18 mouse cellular contexts compared by ENCODE assay signal in genomic region chr10:36567258-36567657, GRCm38 (mm10).
A peak's percentile ranks its signal among the peaks of the same experiment; 100 is the strongest.
DNase-seq lines count a peak whose midpoint lies in the region; ATAC-seq lines count a peak whose summit lies in the region.
"Had no signal": no experiment of that assay in that cellular context is flagged by ENCODE, and none has a peak within 500 bp of the region (broad histone marks: within the 10 kb centered on the region; RNA-seq: fewer than 3 reads in every experiment).

No protein-coding gene starts in this region.

- no peak overlapping the region for H3K27ac ChIP-seq in forebrain, embryonic 13.5 days
- H3K27ac ChIP-seq in forebrain, embryonic 11.5 days (ENCODE audit: low read depth, low read length): no peak overlapping the region
- H3K27ac ChIP-seq in embryonic facial prominence, embryonic 14.5 days (replicated peaks; ENCODE audit: low read depth, low read length): no peak overlapping the region
- no peak overlapping the region for H3K27ac ChIP-seq in hindbrain, embryonic 16.5 days (ENCODE audit: low read depth, low read length)
- H3K27ac ChIP-seq in neural tube, embryonic 14.5 days (ENCODE audit: low read depth, low read length): no peak overlapping the region
- H3K27ac ChIP-seq in heart, embryonic 10.5 days: no peak overlapping the region
- H3K27ac ChIP-seq: heart, embryonic 13.5 days; left cerebral cortex, adult 2 months; limb, embryonic 12.5 days; liver, embryonic 14.5 days had no signal

- H3K9ac ChIP-seq in forebrain, embryonic 13.5 days: no peak overlapping the region
- H3K9ac ChIP-seq in forebrain, embryonic 11.5 days (ENCODE audit: low read length): no peak overlapping the region
- no peak overlapping the region for H3K9ac ChIP-seq in embryonic facial prominence, embryonic 14.5 days (ENCODE audit: low read depth, low read length)
- no peak overlapping the region for H3K9ac ChIP-seq in hindbrain, embryonic 16.5 days (ENCODE audit: low read depth, low read length)
- no peak overlapping the region for H3K9ac ChIP-seq in neural tube, embryonic 14.5 days (replicated peaks; ENCODE audit: low read depth, low read length)
- H3K9ac ChIP-seq: heart, embryonic 13.5 days; limb, embryonic 12.5 days; liver, embryonic 14.5 days had no signal

- H3K4me1 ChIP-seq in forebrain, embryonic 13.5 days: peaks cover 7% of the 10 kb centered on the region; the same call in 1 of the 2 replicates
- no peaks in the 10 kb centered on the region for H3K4me1 ChIP-seq in forebrain, embryonic 11.5 days (replicated peaks; ENCODE audit: control insufficient read depth, insufficient read depth, low read length)
- no peaks in the 10 kb centered on the region for H3K4me1 ChIP-seq in embryonic facial prominence, embryonic 14.5 days (ENCODE audit: control insufficient read depth, insufficient read depth, low read length)
- peaks cover 3% of the 10 kb centered on the region; the same call in 1 of the 2 replicates for H3K4me1 ChIP-seq in hindbrain, embryonic 16.5 days (ENCODE audit: control insufficient read depth, insufficient read depth, low read depth, low read length)
- H3K4me1 ChIP-seq in neural tube, embryonic 14.5 days (ENCODE audit: control insufficient read depth, insufficient read depth, low read length): peaks cover 3% of the 10 kb centered on the region; the same call in 1 of the 2 replicates
- H3K4me1 ChIP-seq in heart, embryonic 10.5 days: no peaks in the 10 kb centered on the region

- DNase-seq in forebrain, embryonic 11.5 days (ENCODE audit: low spot score): no peak
- peak; percentile 25 for DNase-seq in embryonic facial prominence, embryonic 14.5 days (ENCODE audit: low spot score)
- no peak for DNase-seq in heart, embryonic 10.5 days (ENCODE audit: low spot score)
- DNase-seq in natural killer cell, adult 2 months (ENCODE audit: low spot score in 2 of 2): no peak
- no peak for DNase-seq in adrenal gland, adult 18-20 months (ENCODE audit: low spot score in 2 of 2)
- DNase-seq: cerebellum, adult 11-12 months; gastrocnemius, postnatal 36 days; heart, postnatal 4 days; kidney, adult 9 months; lung, postnatal 10 days; right cerebral cortex, postnatal 14 days had no signal

- H3K4me2 ChIP-seq in forebrain, embryonic 13.5 days: no peak overlapping the region
- H3K4me2 ChIP-seq in forebrain, embryonic 11.5 days (ENCODE audit: low read depth, low read length, severe bottlenecking): no peak overlapping the region
- H3K4me2 ChIP-seq in embryonic facial prominence, embryonic 14.5 days (ENCODE audit: low read depth, low read length): no peak overlapping the region
- H3K4me2 ChIP-seq in hindbrain, embryonic 16.5 days (ENCODE audit: low read length): no peak overlapping the region
- H3K4me2 ChIP-seq in neural tube, embryonic 14.5 days (ENCODE audit: low read depth, low read length): no peak overlapping the region
- H3K4me2 ChIP-seq: heart, embryonic 13.5 days; limb, embryonic 12.5 days had no signal

- ATAC-seq in forebrain, embryonic 13.5 days: peak; percentile 88
- no peak for ATAC-seq in forebrain, embryonic 11.5 days (replicated peaks; ENCODE audit: low FRiP score)
- no peak for ATAC-seq in embryonic facial prominence, embryonic 14.5 days (ENCODE audit: low read depth)
- peak; percentile 56; the same call in 1 of the 2 replicates for ATAC-seq in hindbrain, embryonic 16.5 days
- ATAC-seq in neural tube, embryonic 14.5 days (ENCODE audit: low read depth): peak; percentile 38; the same call in 1 of the 2 replicates

- H3K9me3 ChIP-seq in forebrain, embryonic 13.5 days (replicated peaks): no peaks in the 10 kb centered on the region
- no peaks in the 10 kb centered on the region for H3K9me3 ChIP-seq in forebrain, embryonic 11.5 days (ENCODE audit: control insufficient read depth, low read length)
- H3K9me3 ChIP-seq in embryonic facial prominence, embryonic 14.5 days (ENCODE audit: control insufficient read depth, low read length): no peaks in the 10 kb centered on the region
- no peaks in the 10 kb centered on the region for H3K9me3 ChIP-seq in hindbrain, embryonic 16.5 days (ENCODE audit: control insufficient read depth, low read length)
- no peaks in the 10 kb centered on the region for H3K9me3 ChIP-seq in neural tube, embryonic 14.5 days (ENCODE audit: control insufficient read depth, low read length)
- H3K9me3 ChIP-seq in heart, embryonic 10.5 days: no peaks in the 10 kb centered on the region
- H3K9me3 ChIP-seq: heart, embryonic 13.5 days; limb, embryonic 12.5 days had no signal

- no peak overlapping the region for H3K4me3 ChIP-seq in forebrain, embryonic 13.5 days
- H3K4me3 ChIP-seq in forebrain, embryonic 11.5 days (ENCODE audit: low read depth, low read length): no peak overlapping the region
- no peak overlapping the region for H3K4me3 ChIP-seq in embryonic facial prominence, embryonic 14.5 days (ENCODE audit: low read depth, low read length)
- H3K4me3 ChIP-seq in hindbrain, embryonic 16.5 days (ENCODE audit: low read length): no peak overlapping the region
- no peak overlapping the region for H3K4me3 ChIP-seq in neural tube, embryonic 14.5 days (ENCODE audit: low read depth, low read length)
- no peak overlapping the region for H3K4me3 ChIP-seq in heart, embryonic 10.5 days
- H3K4me3 ChIP-seq: heart, embryonic 13.5 days; left cerebral cortex, adult 2 months; limb, embryonic 12.5 days had no signal

- H3K27me3 ChIP-seq in forebrain, embryonic 13.5 days: no peaks in the 10 kb centered on the region
- H3K27me3 ChIP-seq in forebrain, embryonic 11.5 days (ENCODE audit: control insufficient read depth, insufficient read depth, low read length): no peaks in the 10 kb centered on the region
- H3K27me3 ChIP-seq in embryonic facial prominence, embryonic 14.5 days (replicated peaks; ENCODE audit: control insufficient read depth, insufficient read depth, low read length): no peaks in the 10 kb centered on the region
- no peaks in the 10 kb centered on the region for H3K27me3 ChIP-seq in hindbrain, embryonic 16.5 days (replicated peaks; ENCODE audit: control insufficient read depth, insufficient read depth, low read length)
- no peaks in the 10 kb centered on the region for H3K27me3 ChIP-seq in neural tube, embryonic 14.5 days (ENCODE audit: control insufficient read depth, insufficient read depth, low read length)
- H3K27me3 ChIP-seq in heart, embryonic 10.5 days (ENCODE audit: insufficient read depth, poor library complexity, severe bottlenecking): no peaks in the 10 kb centered on the region
- H3K27me3 ChIP-seq: heart, embryonic 13.5 days; limb, embryonic 12.5 days had no signal

- H3K36me3 ChIP-seq in forebrain, embryonic 13.5 days (ENCODE audit: poor library complexity, severe bottlenecking): no peaks in the 10 kb centered on the region
- H3K36me3 ChIP-seq in forebrain, embryonic 11.5 days (ENCODE audit: control insufficient read depth, insufficient read depth, low read length): no peaks in the 10 kb centered on the region
- no peaks in the 10 kb centered on the region for H3K36me3 ChIP-seq in embryonic facial prominence, embryonic 14.5 days (ENCODE audit: control insufficient read depth, insufficient read depth, low read length)
- H3K36me3 ChIP-seq in hindbrain, embryonic 16.5 days (ENCODE audit: control insufficient read depth, insufficient read depth, low read length): no peaks in the 10 kb centered on the region
- H3K36me3 ChIP-seq in neural tube, embryonic 14.5 days (ENCODE audit: control insufficient read depth, insufficient read depth, low read length): no peaks in the 10 kb centered on the region
- H3K36me3 ChIP-seq in heart, embryonic 10.5 days: no peaks in the 10 kb centered on the region
- H3K36me3 ChIP-seq: heart, embryonic 13.5 days; limb, embryonic 12.5 days had no signal

- 28% methylated on average over 2 of the region's 2 CpGs for whole genome bisulfite sequencing in forebrain, embryonic 13.5 days
- 52% methylated on average over 2 of the region's 2 CpGs for WGBS in forebrain, embryonic 11.5 days
- WGBS in embryonic facial prominence, embryonic 14.5 days: 27% methylated on average over 2 of the region's 2 CpGs
- WGBS in hindbrain, embryonic 16.5 days: 20% methylated on average over 2 of the region's 2 CpGs
- WGBS in neural tube, embryonic 14.5 days: 20% methylated on average over 2 of the region's 2 CpGs
- WGBS in heart, embryonic 10.5 days: 56% methylated on average over 2 of the region's 2 CpGs

Comparison
In these comparisons a context has a peak if more than half of its experiments do, and no peak if none do; other contexts are left out.
1. ATAC-seq: peak in forebrain, embryonic 13.5 days (single experiment), hindbrain, embryonic 16.5 days (single experiment) and neural tube, embryonic 14.5 days (single experiment); none in forebrain, embryonic 11.5 days (single experiment) and embryonic facial prominence, embryonic 14.5 days (single experiment).